Mouse (Mus musculus): ENCODE measurements around the gene Cdh18.

- TF ChIP-seq FLI1 (IDR thresholded peaks at IDR 0.05; ENCODE audit: low read length) (no peak), GATA1 (IDR thresholded peaks at IDR 0.05; ENCODE audit: borderline replicate concordance, low read length) (no peak)
Measured at GRCm38 (mm10) chr15:22726574-22726973, 177.8 kb downstream of the Cdh18 start.

All from megakaryocyte, embryonic 14.5 days (primary cell).